Mouse (Mus musculus): ENCODE results near the gene Vamp1. TPM values are rescaled to one million over a fixed set of nuclear protein-coding genes. Genes with fewer than 3 reads are reported as not detected.

The Vamp1 gene
- polyA plus RNA-seq, 1 experiment = 14.3 TPM

DNA sequence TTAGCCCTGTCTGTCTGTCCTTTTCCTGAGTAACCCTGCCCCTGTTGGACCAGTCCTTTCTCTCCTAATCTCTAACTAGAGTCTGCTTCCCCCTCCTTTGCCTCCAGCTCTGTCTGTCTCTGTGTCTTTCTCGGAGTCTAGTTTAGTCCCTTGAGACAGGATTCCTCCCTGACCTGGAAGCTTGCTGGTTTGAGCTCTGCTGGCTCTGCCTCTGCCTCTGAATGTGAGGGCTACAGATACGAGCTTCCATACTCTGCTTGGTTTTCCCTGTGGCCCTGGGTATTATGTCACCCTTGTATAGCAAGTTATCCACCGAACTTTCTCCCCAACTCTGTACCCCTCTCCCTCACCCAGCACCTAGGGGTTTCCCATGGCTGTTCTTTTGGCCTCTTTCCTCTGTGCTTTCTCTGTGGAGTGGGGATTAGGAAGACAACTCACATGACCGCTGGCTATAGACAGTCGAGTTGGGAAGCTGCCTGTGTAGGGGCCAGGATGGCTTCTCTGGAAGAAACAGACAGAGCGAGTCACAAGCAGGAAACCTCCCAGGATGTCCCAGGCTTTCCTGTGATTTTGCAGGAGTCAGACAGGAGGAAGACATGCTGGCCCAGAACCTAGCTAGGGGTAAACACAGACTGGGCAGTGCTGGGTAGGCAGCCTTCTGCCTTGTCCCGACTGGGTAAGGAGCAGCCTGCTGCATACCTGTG lies 18.6 kb downstream of the Vamp1 start:
- Histone ChIP-seq H3K9me3 (replicated peaks; ENCODE audit: control insufficient read depth, insufficient read depth, low read length, poor library complexity, severe bottlenecking) (no peaks in the 10 kb centered on the region), H3K36me3 (ENCODE audit: control insufficient read depth, insufficient read depth, low read length, poor library complexity, severe bottlenecking) (no peaks in the 10 kb centered on the region), H3K4me3 (ENCODE audit: low read depth, low read length) (no peak overlapping the region), H3K27ac (ENCODE audit: insufficient read depth, low read length) (no peak overlapping the region), H3K27me3 (ENCODE audit: control insufficient read depth, insufficient read depth, low read length, poor library complexity, severe bottlenecking) (no peaks in the 10 kb centered on the region), H3K4me1 (ENCODE audit: control insufficient read depth, insufficient read depth, low read length) (no peaks in the 10 kb centered on the region), H3K9ac (ENCODE audit: low read depth, poor library complexity, severe bottlenecking) (no peak overlapping the region)
- TF ChIP-seq CTCF (IDR thresholded peaks at IDR 0.05; ENCODE audit: low read depth, low read length) (no peak), EP300 (IDR thresholded peaks at IDR 0.05; ENCODE audit: insufficient read depth, low read depth, low read length) (no peak), POLR2A (IDR thresholded peaks at IDR 0.05; ENCODE audit: insufficient read depth, low read length) (no peak)

DNA sequence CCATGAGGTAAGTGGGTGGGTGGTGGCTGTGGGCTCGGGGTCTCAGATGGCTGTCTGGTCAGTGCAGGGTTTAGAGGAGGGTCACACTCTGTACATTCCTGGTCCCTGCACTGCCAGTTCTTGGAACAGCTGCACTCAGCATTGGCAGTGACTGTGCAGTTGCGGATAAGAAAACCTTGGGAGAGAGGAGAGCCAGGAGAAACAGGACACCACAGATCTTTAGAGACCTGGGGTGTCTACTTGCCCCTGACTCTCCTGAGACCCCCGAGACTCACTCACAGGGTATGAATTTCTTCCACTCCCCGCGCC lies 19.1 kb downstream of the Vamp1 start:
- Histone ChIP-seq H3K36me3 (ENCODE audit: control insufficient read depth, insufficient read depth, low read length, poor library complexity, severe bottlenecking) (no peaks in the 10 kb centered on the region), H3K27me3 (ENCODE audit: control insufficient read depth, insufficient read depth, low read length, poor library complexity, severe bottlenecking) (no peaks in the 10 kb centered on the region), H3K27ac (ENCODE audit: insufficient read depth, low read length) (no peak overlapping the region), H3K4me3 (ENCODE audit: low read depth, low read length) (no peak overlapping the region), H3K9me3 (replicated peaks; ENCODE audit: control insufficient read depth, insufficient read depth, low read length, poor library complexity, severe bottlenecking) (no peaks in the 10 kb centered on the region), H3K4me1 (ENCODE audit: control insufficient read depth, insufficient read depth, low read length) (no peaks in the 10 kb centered on the region), H3K9ac (ENCODE audit: low read depth, poor library complexity, severe bottlenecking) (no peak overlapping the region)
- TF ChIP-seq POLR2A (IDR thresholded peaks at IDR 0.05; ENCODE audit: insufficient read depth, low read length) (no peak), EP300 (IDR thresholded peaks at IDR 0.05; ENCODE audit: insufficient read depth, low read depth, low read length) (no peak), CTCF (IDR thresholded peaks at IDR 0.05; ENCODE audit: low read depth, low read length) (no peak)

DNA sequence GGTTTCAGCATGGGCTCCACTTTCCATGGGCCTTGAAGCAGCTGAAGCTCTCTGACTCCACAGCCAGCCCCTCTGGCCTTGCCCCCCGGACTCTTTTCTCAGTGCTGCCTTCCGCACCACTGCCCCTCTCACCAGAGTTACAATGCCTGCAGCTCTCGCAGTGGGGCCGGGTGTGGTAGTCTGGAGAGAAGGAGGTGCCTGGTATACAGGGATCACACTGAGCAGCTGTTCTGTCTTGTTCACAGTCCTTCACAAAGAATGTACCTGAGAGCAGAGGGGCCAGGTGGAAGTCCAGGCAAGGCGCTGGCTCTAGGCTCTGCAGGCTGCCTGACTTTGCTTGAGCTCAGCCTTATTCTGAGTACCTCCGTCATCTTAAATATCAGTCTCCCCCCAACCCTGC lies 21.0 kb downstream of the Vamp1 start:
- no peak overlapping the region for H3K27ac ChIP-seq (ENCODE audit: insufficient read depth, low read length)
- no peak for TF ChIP-seq EP300 (IDR thresholded peaks at IDR 0.05; ENCODE audit: insufficient read depth, low read depth, low read length)
- no peak for TF ChIP-seq CTCF (IDR thresholded peaks at IDR 0.05; ENCODE audit: low read depth, low read length)
- no peak for TF ChIP-seq POLR2A (IDR thresholded peaks at IDR 0.05; ENCODE audit: insufficient read depth, low read length)
- H3K4me3 ChIP-seq (ENCODE audit: low read depth, low read length) = no peak overlapping the region
- no peaks in the 10 kb centered on the region for H3K27me3 ChIP-seq (ENCODE audit: control insufficient read depth, insufficient read depth, low read length, poor library complexity, severe bottlenecking)
- no peaks in the 10 kb centered on the region for H3K36me3 ChIP-seq (ENCODE audit: control insufficient read depth, insufficient read depth, low read length, poor library complexity, severe bottlenecking)
- H3K9me3 ChIP-seq (replicated peaks; ENCODE audit: control insufficient read depth, insufficient read depth, low read length, poor library complexity, severe bottlenecking) = no peaks in the 10 kb centered on the region
- H3K9ac ChIP-seq (ENCODE audit: low read depth, poor library complexity, severe bottlenecking) = no peak overlapping the region
- H3K4me1 ChIP-seq (ENCODE audit: control insufficient read depth, insufficient read depth, low read length) = no peaks in the 10 kb centered on the region

DNA sequence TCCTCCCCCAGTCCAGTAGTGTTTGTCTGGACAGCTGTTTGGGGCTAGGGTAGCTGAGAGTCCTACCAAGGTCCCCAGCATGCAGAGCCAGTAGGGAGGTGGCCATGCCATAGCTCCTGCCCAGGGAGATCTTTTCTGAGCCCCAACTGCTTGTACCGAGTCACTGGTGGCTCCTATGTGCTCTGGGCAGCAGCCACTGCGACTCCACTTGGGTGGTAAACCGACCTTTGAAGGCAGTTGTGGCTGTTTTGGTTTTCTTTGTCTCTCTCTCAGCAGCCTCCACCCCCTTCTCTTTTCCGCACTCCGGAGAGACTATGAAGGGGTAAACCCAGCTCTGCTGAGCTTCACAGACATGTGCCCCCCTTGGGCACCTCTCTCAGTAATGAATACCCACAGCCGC lies 21.4 kb downstream of the Vamp1 start, which contains the start of gene Cd27:
Gene Cd27, minus strand, starts transcription at position 229 of the 400 bp plus-strand sequence.
- H3K36me3 ChIP-seq (ENCODE audit: control insufficient read depth, insufficient read depth, low read length, poor library complexity, severe bottlenecking) = no peaks in the 10 kb centered on the region
- no peaks in the 10 kb centered on the region for H3K27me3 ChIP-seq (ENCODE audit: control insufficient read depth, insufficient read depth, low read length, poor library complexity, severe bottlenecking)
- H3K27ac ChIP-seq (ENCODE audit: insufficient read depth, low read length) = no peak within 1 kb of the TSS
- no peak within 1 kb of the TSS for H3K4me3 ChIP-seq (ENCODE audit: low read depth, low read length)
- H3K9ac ChIP-seq (ENCODE audit: low read depth, poor library complexity, severe bottlenecking) = no peak within 1 kb of the TSS
- TF ChIP-seq CTCF (IDR thresholded peaks at IDR 0.05; ENCODE audit: low read depth, low read length) (no peak), POLR2A (IDR thresholded peaks at IDR 0.05; ENCODE audit: insufficient read depth, low read length) (no peak), EP300 (IDR thresholded peaks at IDR 0.05; ENCODE audit: insufficient read depth, low read depth, low read length) (no peak)
- no peaks in the 10 kb centered on the region for H3K9me3 ChIP-seq (replicated peaks; ENCODE audit: control insufficient read depth, insufficient read depth, low read length, poor library complexity, severe bottlenecking)
- no peaks in the 10 kb centered on the region for H3K4me1 ChIP-seq (ENCODE audit: control insufficient read depth, insufficient read depth, low read length)

DNA sequence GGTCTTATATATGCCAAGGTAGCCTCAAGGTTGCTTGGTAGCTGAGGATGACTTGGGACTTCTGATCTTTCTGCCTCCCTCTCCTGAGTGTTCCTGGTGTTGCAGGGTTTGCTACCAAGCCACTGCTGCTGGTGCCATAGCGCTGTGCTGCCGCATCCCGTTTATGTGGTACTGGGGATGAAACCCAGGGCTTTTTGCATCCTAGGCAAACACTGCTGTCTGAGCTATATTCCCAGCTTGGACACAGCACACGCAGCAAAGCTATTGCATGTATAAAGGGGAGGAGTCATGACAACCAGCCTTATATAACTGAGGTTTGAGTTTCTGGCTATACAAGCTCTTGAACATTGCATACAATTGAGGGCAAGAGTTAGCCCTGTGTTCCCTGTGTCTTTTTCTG lies 22.1 kb downstream of the Vamp1 start:
- H3K36me3 ChIP-seq (ENCODE audit: control insufficient read depth, insufficient read depth, low read length, poor library complexity, severe bottlenecking) = no peaks in the 10 kb centered on the region
- no peak overlapping the region for H3K9ac ChIP-seq (ENCODE audit: low read depth, poor library complexity, severe bottlenecking)
- no peaks in the 10 kb centered on the region for H3K9me3 ChIP-seq (replicated peaks; ENCODE audit: control insufficient read depth, insufficient read depth, low read length, poor library complexity, severe bottlenecking)
- no peak overlapping the region for H3K27ac ChIP-seq (ENCODE audit: insufficient read depth, low read length)
- TF ChIP-seq CTCF (IDR thresholded peaks at IDR 0.05; ENCODE audit: low read depth, low read length) = no peak
- no peak for TF ChIP-seq POLR2A (IDR thresholded peaks at IDR 0.05; ENCODE audit: insufficient read depth, low read length)
- TF ChIP-seq EP300 (IDR thresholded peaks at IDR 0.05; ENCODE audit: insufficient read depth, low read depth, low read length) = no peak
- H3K4me3 ChIP-seq (ENCODE audit: low read depth, low read length) = no peak overlapping the region
- H3K4me1 ChIP-seq (ENCODE audit: control insufficient read depth, insufficient read depth, low read length) = no peaks in the 10 kb centered on the region
- H3K27me3 ChIP-seq (ENCODE audit: control insufficient read depth, insufficient read depth, low read length, poor library complexity, severe bottlenecking) = no peaks in the 10 kb centered on the region

DNA sequence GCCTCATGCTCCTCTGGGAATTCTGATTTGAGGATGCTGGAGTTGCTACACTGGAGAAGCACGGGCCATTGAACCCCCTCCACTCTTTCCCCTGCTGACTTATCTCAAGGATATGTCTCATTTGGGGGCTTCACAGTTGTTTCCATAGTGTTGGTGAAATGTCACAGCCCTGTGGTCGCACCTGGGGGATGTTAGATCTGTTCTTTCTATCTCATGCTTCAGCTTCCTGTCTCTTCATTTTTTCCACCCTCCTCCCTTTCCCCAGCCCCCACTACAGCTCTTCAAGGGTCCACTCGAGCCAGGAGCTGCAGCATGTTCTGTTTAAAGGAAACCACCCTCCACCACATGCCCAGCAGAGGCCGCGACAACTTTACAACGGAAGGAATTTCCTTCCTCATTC lies 23.0 kb downstream of the Vamp1 start:
- no peak for TF ChIP-seq POLR2A (IDR thresholded peaks at IDR 0.05; ENCODE audit: insufficient read depth, low read length)
- TF ChIP-seq EP300 (IDR thresholded peaks at IDR 0.05; ENCODE audit: insufficient read depth, low read depth, low read length) = no peak
- no peak for TF ChIP-seq CTCF (IDR thresholded peaks at IDR 0.05; ENCODE audit: low read depth, low read length)
- Histone ChIP-seq H3K9me3 (replicated peaks; ENCODE audit: control insufficient read depth, insufficient read depth, low read length, poor library complexity, severe bottlenecking) (no peaks in the 10 kb centered on the region), H3K27ac (ENCODE audit: insufficient read depth, low read length) (no peak overlapping the region), H3K4me3 (ENCODE audit: low read depth, low read length) (no peak overlapping the region), H3K36me3 (ENCODE audit: control insufficient read depth, insufficient read depth, low read length, poor library complexity, severe bottlenecking) (no peaks in the 10 kb centered on the region), H3K4me1 (ENCODE audit: control insufficient read depth, insufficient read depth, low read length) (no peaks in the 10 kb centered on the region), H3K27me3 (ENCODE audit: control insufficient read depth, insufficient read depth, low read length, poor library complexity, severe bottlenecking) (no peaks in the 10 kb centered on the region), H3K9ac (ENCODE audit: low read depth, poor library complexity, severe bottlenecking) (no peak overlapping the region)

Data from ES-Bruce4 (cell line).